Mouse (Mus musculus) kidney, adult 18-20 months (tissue): ENCODE results near the gene Dnah6.

ENCODE experiments used
- DNase-seq: peaks from one replicate; pipeline ENCODE4 v3.0.0; 2021

Dnah6 gene

DNA sequence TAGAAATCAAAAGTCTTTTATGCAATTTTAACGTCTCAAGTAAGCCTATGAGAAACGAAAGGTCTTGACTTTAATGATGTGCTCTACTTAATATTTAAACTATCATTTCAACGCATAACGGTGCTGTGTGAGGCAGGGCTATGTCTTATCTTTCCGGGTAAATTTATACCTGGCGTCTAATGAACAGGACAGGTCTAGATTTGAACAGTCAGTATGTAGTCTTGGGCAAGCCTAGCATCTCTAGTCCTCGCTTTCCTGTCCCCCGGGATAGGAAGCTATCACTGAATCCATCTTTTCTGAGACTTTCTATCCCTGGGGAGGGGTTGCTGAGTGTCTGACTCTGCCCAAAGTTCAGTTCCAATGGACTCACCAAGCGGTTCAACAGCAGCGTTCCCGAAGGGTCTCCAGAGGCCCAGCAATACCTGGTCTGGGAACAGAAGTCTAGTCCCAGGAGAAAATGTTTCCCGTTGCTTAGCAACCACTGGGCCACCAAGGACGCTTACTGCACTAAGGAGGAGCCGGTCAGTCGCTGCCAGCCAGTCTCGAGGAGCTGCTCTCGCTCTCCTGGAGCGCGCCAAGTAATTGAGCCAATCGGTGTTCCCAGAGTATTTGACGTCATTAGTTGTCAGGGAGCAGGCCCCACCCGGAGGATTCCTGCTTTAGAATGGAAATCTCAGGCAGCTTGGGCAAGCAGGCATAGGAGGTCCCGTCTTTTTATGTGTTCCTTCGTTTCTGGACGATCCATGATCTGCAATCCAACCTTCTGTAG, at the start of gene Dnah6:
Gene Dnah6 (minus strand): TSS at position 463 of the 769 bp plus-strand sequence.
- peak; percentile 86 for DNase-seq

- no peak for DNase-seq
These were observed 47.9 kb upstream of the Dnah6 start for GRCm38 (mm10) chr6:73269374-73269773.

- DNase-seq, result no peak
These were observed 46.4 kb upstream of the Dnah6 start for GRCm38 (mm10) chr6:73267738-73268311.

GRCm38 (mm10) chr6:73264801-73265200, 43.4 kb upstream of the Dnah6 start:
- peak; percentile 40 for DNase-seq

DNA sequence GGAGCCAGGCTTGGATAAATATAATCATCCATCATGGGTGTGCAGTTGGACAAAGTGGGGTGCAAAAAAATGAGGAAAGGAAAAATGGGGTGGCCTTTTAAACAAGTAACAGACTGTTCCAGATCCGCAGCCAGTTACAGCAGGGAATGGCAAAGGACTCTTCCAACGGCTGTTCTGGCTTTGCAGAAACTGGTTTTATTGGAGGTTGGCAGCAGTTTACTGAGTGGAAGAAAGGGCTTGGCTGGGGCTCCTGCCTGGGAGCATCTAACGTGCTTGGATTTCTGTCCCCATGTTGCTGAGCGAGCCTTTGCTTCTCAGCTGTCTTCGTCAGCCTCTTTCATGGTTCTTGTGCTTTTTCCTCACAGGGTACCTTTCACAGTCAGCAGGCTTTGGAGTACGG, 38.7 kb upstream of the Dnah6 start:
- DNase-seq, result no peak

DNA sequence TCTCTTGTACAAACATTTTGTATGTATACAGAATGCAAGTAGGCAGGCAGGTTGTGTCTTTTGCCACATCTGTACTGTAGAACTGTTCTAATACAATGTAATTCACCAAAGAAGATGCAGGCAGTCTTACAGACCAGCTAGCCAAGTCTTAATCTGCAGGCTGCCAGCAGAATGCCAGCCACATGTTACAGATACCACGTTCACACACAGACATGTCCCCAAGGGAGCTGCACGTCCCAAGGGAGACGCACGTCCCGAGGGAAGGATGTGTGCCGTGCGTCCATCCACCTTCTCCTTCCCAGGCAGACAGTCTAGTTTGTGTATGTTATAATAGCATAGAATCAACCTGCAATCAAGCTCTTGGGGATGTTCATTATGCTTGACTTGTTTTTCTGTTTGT, 35.6 kb upstream of the Dnah6 start:
- no peak for DNase-seq

- no peak for DNase-seq
These were observed 33.1 kb upstream of the Dnah6 start for GRCm38 (mm10) chr6:73254307-73255228.

DNA sequence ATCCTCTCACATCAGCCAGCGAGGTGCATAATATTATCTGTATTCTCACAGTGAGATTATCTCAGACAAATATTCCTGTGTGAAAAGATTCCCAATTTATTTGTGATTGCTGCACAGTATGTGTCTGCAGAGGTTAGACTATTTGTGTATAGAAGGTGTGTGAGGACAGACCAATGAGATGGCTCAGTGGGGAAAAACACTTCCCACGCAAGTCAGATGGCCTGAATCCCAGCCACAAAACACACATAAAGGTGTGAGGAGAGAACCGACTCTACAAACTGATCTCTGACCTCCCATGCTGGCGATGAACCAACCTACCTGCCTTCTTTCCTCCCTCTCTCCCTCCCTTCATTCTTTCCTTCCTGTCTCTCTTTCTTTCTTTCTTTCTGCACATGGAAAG, 32.1 kb upstream of the Dnah6 start:
- no peak for DNase-seq

GRCm38 (mm10) chr6:73253006-73253405, 31.6 kb upstream of the Dnah6 start:
- no peak for DNase-seq

GRCm38 (mm10) chr6:73252396-73252795, 30.9 kb upstream of the Dnah6 start:
- DNase-seq, result no peak

DNA sequence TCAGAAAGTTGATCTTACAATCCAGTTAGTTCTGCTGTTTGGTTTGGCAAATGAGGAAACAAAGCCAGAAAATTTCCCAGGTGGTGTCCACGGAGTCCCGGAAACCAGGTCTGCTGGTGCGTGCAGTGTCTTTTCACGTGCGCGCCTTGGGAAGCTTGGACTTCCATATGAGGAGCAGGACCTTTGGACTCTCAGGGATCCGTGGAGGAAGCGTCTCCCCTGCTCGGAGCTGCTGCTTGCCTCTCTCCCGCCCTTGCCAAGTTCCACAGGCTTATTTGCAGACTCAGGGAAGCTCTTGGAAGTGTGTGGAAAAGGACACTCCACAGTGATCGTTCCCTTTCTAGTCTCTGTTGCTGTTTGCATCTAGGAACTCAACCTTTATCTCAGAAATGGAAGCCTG, 29.9 kb upstream of the Dnah6 start:
- DNase-seq, result peak; percentile 72

DNA sequence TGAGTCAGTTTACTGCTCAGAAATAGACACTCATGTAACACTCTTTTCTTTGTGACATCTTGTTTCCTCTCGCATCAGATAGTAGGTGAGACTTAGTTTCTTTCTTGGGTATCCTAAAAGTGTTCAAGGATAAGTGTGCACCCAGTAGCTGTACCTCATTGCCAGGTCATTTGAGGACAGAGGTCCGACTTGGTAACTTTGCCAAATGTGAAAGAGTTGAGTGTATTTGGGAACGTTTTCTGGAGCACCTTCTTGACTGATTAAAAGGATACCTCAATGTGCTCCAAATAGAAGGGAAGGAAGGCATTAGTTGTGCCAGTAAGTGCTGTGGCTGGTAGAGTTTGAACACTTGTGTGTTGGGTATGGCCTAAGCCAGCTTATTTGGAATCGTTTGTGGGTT, 28.4 kb upstream of the Dnah6 start:
- no peak for DNase-seq

GRCm38 (mm10) chr6:73249049-73249422, 27.6 kb upstream of the Dnah6 start:
- peak; percentile 59 for DNase-seq

- DNase-seq, result peak; percentile 90
These were observed 27.0 kb upstream of the Dnah6 start, which contains the start of gene Suclg1 for GRCm38 (mm10) chr6:73248237-73249048. Gene Suclg1, plus strand, starts transcription at chr6:73248382.

- no peak for DNase-seq
These were observed 26.0 kb upstream of the Dnah6 start for GRCm38 (mm10) chr6:73247452-73247851.

DNA sequence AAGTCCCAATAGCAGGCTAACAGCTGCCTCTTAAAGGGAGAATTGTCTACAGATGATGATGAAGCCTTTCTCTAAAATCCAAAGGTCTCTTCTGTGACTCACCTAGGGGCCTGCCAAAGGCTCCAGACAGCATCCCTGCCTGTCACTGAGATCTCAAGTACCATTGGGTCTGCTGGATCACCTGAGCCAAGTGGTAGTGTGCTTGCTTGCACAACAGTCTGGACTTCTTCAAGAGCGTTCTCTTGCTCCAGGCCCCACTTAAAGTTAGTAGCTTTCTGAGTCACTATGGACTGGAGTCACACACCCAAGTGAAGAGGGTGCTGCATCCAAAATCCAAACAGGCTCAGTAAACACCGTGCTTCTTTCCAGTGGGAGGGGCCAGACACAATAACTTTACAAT, 25.4 kb upstream of the Dnah6 start:
- no peak for DNase-seq

GRCm38 (mm10) chr6:73235650-73236049, 14.2 kb upstream of the Dnah6 start:
- no peak for DNase-seq

GRCm38 (mm10) chr6:73234302-73234900, 12.9 kb upstream of the Dnah6 start:
- DNase-seq, result no peak

GRCm38 (mm10) chr6:73233202-73233726, 11.8 kb upstream of the Dnah6 start:
- no peak for DNase-seq

DNA sequence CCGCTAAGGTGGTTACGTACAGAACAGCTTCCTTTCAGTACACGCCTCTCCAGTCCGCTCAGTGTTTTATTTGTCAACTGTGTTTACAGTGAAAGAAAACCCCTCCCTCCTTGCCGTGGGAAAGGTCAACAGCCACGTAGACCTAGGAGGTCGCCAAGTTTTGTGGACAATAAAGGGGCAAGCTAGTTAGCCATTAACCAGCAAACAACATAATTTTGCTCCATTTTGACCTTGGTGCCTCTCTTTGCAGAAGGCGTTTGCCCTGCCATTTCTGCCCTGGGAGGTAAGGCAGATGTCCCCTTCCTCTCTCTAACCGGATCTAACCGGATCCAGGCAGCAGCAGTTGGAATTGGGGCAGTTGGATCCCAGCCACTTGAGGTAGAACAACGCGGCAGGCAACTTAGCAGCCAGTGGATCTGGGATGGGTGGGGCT, 10.7 kb upstream of the Dnah6 start:
- peak; percentile 92 for DNase-seq

DNA sequence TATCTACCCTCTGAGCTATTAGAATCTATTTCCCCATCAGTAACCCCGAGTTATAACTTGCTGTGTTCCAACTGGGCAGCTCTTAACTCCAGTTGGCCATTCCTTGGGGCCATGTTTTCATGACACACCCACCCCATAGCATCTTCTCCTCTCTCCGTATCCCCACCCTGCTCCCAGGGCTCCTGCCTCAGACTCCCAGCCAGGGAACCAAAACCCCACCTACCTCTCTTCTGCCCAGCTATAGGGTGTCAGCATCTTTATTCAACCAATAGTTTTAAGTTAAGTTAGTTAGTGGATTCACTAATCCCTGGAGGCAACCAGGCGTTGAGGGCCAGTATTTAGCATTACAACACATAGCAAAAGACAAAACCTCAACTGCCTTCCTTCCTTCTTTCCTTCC, 7.4 kb upstream of the Dnah6 start:
- no peak for DNase-seq

DNA sequence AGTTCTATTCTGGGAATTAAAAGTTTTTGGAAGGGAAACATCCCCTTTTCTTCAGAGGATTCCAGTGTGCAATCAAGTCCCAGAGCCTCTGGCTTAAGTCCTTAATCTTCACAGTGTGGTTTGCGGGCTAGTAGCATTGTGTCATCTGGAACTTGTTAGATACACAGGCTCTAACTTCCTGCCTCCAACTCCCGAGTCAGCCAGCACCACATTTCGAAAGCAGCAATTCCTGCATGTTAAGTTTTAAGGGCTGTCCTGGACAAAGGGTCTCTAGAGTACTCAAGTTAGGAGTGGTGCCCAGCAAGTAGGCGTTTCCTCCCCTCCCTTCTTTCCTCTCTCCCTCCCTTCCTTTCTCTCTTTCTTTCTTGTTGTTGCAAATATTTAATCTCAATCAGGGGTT, 7.0 kb upstream of the Dnah6 start:
- no peak for DNase-seq
